Mouse (Mus musculus) bone marrow, adult 2 months (tissue): ENCODE results near the gene Nfam1.

Source experiments
- CTCF ChIP-seq: fragments of 200-500 bp; IDR thresholded peaks from 2 replicates; pipeline ENCODE4 v1.5.1; 2011; ENCODE audit warnings: low read length, control low read depth; ENCODE audit not compliant: control insufficient read depth, insufficient read depth
- POLR2A ChIP-seq: fragments of 200-500 bp; IDR thresholded peaks from 2 replicates; pipeline ENCODE4 v1.6.1; 2011; ENCODE audit warnings: low read depth, mild to moderate bottlenecking, control low read depth, low read length, borderline replicate concordance; ENCODE audit not compliant: control insufficient read depth

GRCm38 (mm10) chr15:83036089-83036488 is 3.0 kb upstream of the Nfam1 start:
- TF ChIP-seq CTCF, result no peak
- TF ChIP-seq POLR2A, result 0 out of 2 replicates have a peak, but pooled peaks have one; percentile 7
